Mouse (Mus musculus) liver, embryonic 11.5 days (tissue): ENCODE measurements at regions not wholly inside any gene's neighbourhood (a gene's known extent, or its start where the extent isn't known, plus 50 kb on each side); places are given as distances from the start of the nearest gene placed in this dataset.

ENCODE experiments used
- ATAC-seq: fragments of 200-750 bp; cut with Nextera tagmentation; replicated peaks from 2 replicates; pipeline ENCODE4 v1.8.0; 2017; ENCODE audit warnings: moderate number of reproducible peaks, mild to moderate bottlenecking, moderate TSS enrichment, moderate library complexity; ENCODE audit not compliant: low FRiP score
- DNase-seq: peaks from one replicate; pipeline ENCODE4 v3.0.0-alpha.2; 2017; ENCODE audit warnings: low spot score
- H3K27ac ChIP-seq: fragments of 300-500 bp; sonication (generic); 2 replicates; pipeline ENCODE4 v1.5.1; 2014; ENCODE audit warnings: mild to moderate bottlenecking, low read depth, low read length, control low read depth
- H3K27me3 ChIP-seq: fragments of 300-500 bp; sonication (generic); replicated peaks from 2 replicates; pipeline ENCODE4 v1.6.1; 2014; ENCODE audit warnings: low read length, mixed read lengths; ENCODE audit not compliant: control insufficient read depth, insufficient read depth
- H3K36me3 ChIP-seq: fragments of 300-500 bp; sonication (generic); 2 replicates; pipeline ENCODE4 v1.6.1; 2014; ENCODE audit warnings: mild to moderate bottlenecking, low read length, moderate library complexity, mixed read lengths; ENCODE audit not compliant: control insufficient read depth, insufficient read depth
- H3K4me1 ChIP-seq: fragments of 300-500 bp; sonication (generic); replicated peaks from 2 replicates; pipeline ENCODE4 v1.6.1; 2014; ENCODE audit warnings: low read length, mixed read lengths; ENCODE audit not compliant: control insufficient read depth, insufficient read depth
- H3K4me2 ChIP-seq: fragments of 300-500 bp; sonication (generic); 2 replicates; pipeline ENCODE4 v1.6.1; 2014; ENCODE audit warnings: mild to moderate bottlenecking, control low read depth, moderate library complexity
- H3K4me3 ChIP-seq: fragments of 300-500 bp; sonication (generic); 2 replicates; pipeline ENCODE4 v1.5.1; 2014; ENCODE audit warnings: low read depth, low read length, control low read depth
- H3K9ac ChIP-seq: fragments of 300-500 bp; sonication (generic); 2 replicates; pipeline ENCODE4 v1.6.1; 2014; ENCODE audit warnings: low read depth, low read length, control low read depth
- H3K9me3 ChIP-seq: fragments of 300-500 bp; sonication (generic); 2 replicates; pipeline ENCODE4 v1.6.1; 2016; ENCODE audit warnings: low read length, inconsistent platforms, mixed read lengths; ENCODE audit not compliant: control insufficient read depth
- WGBS: fragments of 180-500 bp; shearing (Covaris S2); extraction: QIAGEN DNeasy Blood & Tissue Kit; methylation state at CpG from one replicate; pipeline ENCODE4 v1.1.7; 2014; 5-methylcytosine and 5-hydroxymethylcytosine counted together

DNA sequence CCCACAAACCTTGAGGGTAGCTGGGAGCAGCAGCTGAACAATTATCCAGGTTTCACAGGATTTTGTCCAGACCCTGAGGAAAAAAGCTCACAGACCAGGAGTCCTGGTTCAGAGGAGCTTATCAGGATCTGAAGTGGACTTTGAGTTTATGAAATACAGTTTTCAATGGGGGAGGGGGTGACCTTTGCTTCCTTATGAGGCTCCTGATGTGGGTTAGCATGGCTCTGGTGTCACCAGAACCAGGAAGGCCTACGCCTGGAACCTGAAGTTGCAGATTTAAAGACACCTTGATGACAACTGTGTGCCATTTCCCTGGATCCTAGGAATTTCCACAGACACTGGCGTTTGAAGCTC is 364.7 kb downstream of the Btg1 start:
- no peaks in the 10 kb centered on the region for H3K36me3 ChIP-seq
- no peak overlapping the region for H3K27ac ChIP-seq
- H3K4me3 ChIP-seq, result no peak overlapping the region
- H3K27me3 ChIP-seq, result no peaks in the 10 kb centered on the region
- WGBS, result 74% methylated on average over 2 of the region's 2 CpGs
- H3K4me2 ChIP-seq, result no peak overlapping the region
- H3K9ac ChIP-seq, result no peak overlapping the region
- H3K9me3 ChIP-seq, result no peaks in the 10 kb centered on the region
- DNase-seq (no peak), ATAC-seq (0 out of 2 replicates have a peak, but pooled peaks have one; percentile 10)
- no peaks in the 10 kb centered on the region for H3K4me1 ChIP-seq

DNA sequence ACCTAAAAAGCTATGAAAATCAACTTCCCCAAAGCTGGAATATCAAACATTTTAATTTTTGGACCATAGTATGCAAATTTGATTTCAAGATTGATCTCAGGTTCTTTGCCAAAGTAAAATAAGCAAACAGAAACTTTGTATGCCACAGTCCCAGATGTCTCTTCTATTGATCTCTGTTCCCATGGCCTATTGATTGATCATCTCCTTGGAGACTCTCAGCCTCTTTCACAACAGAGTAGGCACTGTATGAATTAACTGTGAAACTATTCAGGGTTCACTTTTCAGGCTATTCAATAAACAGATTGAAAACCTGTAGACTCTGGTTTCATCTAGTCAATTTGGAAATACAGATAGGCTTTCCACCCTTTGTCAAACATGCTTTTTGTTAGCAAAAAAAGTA is 384.1 kb downstream of the Btg1 start:
- no peaks in the 10 kb centered on the region for H3K27me3 ChIP-seq
- H3K4me3 ChIP-seq, result no peak overlapping the region
- H3K9ac ChIP-seq, result no peak overlapping the region
- no peak overlapping the region for H3K27ac ChIP-seq
- DNase-seq (no peak), ATAC-seq (no peak)
- H3K4me1 ChIP-seq, result no peaks in the 10 kb centered on the region
- no peaks in the 10 kb centered on the region for H3K36me3 ChIP-seq
- H3K9me3 ChIP-seq, result no peaks in the 10 kb centered on the region
- H3K4me2 ChIP-seq, result no peak overlapping the region

DNA sequence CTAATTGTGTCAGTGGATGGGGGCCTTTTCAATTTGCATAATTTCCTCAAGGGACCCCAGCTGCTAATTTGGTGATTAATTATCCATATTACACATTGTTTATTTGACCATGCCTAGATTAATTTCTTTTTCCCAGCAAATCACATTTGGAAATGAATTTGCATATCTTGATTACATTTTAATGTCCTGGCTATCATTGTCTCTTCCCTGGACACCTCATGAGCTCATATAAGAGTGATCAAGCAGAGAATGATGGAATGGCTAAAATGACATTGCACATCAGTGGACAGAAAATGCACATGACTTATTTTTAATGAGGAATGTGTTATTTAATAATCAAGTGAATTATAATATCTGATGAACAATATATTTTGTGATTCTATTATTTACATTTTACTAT is 392.1 kb downstream of the Btg1 start:
- DNase-seq, result no peak
- no peak for ATAC-seq
- Histone ChIP-seq H3K4me1 (no peaks in the 10 kb centered on the region), H3K4me3 (no peak overlapping the region), H3K27ac (no peak overlapping the region), H3K27me3 (no peaks in the 10 kb centered on the region), H3K9me3 (no peaks in the 10 kb centered on the region), H3K4me2 (no peak overlapping the region), H3K36me3 (no peaks in the 10 kb centered on the region), H3K9ac (no peak overlapping the region)

DNA sequence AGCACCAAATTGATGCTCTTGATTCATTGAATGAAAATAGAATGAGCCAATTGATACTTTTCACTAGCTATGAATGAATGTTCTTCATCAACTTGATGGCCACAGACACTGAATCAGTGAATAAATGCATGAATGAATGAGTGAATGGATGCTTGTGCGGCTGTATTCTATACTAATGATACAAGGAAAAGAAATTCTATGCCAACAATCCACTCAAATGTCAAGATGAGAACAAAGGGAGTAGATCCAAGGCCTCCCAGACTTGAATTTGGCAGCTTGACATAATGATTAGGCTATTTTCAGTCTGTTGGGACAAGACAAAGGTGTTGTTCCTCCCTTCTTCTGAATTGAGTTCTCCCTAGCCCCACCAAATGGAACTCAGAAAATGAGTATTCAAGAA is 393.1 kb downstream of the Btg1 start:
- Histone ChIP-seq H3K36me3 (no peaks in the 10 kb centered on the region), H3K4me3 (no peak overlapping the region), H3K9me3 (no peaks in the 10 kb centered on the region), H3K27me3 (no peaks in the 10 kb centered on the region), H3K4me2 (no peak overlapping the region), H3K9ac (no peak overlapping the region), H3K27ac (no peak overlapping the region), H3K4me1 (no peaks in the 10 kb centered on the region)
- DNase-seq, result no peak
- 74% methylated on average over 1 of the region's 1 CpGs for WGBS
- ATAC-seq, result no peak

DNA sequence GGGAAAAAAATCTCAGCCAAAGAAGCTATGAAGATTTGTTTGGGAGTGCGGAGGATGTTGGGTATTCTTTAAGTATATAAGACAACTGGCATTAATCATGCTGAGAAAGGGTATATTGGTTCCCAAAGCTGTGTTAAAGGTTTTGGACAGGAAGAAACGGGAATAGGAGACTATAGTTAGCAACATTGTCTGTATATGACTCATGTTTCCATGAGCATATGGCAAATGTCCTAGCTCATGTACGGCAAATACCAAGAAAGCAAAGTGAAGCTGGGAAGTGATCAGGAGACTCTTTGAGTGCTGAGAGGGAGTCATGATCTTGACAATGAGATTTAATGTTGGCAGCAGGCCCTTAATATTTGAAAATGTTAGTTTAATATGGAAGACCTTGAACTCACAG is 401.8 kb downstream of the Btg1 start:
- DNase-seq (no peak), ATAC-seq (no peak)
- H3K9me3 ChIP-seq, result no peaks in the 10 kb centered on the region
- no peak overlapping the region for H3K4me3 ChIP-seq
- H3K4me1 ChIP-seq, result no peaks in the 10 kb centered on the region
- WGBS, result 73% methylated on average over 3 of the region's 3 CpGs
- no peaks in the 10 kb centered on the region for H3K36me3 ChIP-seq
- no peak overlapping the region for H3K9ac ChIP-seq
- H3K27me3 ChIP-seq, result no peaks in the 10 kb centered on the region
- no peak overlapping the region for H3K27ac ChIP-seq
- H3K4me2 ChIP-seq, result no peak overlapping the region

DNA sequence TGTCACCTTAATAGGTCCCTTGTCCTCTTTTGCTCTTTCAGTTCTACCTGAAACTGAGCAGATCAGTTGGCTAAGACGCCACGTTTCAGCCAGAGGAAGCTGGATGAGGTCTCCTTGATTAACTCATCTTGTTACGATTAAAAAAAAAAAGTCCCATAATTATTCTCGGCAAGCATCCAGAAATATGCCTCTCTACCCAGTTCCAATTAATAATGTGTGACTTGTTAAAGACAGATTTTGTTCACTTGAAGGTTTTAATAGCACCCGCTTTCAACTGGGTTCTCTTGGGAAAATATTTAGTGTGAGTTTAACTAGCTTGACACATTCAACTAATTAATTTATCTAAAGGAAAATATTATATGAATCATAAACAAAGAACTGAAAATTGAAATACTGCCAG is 412.0 kb downstream of the Btg1 start:
- Histone ChIP-seq H3K27ac (no peak overlapping the region), H3K4me1 (no peaks in the 10 kb centered on the region), H3K9me3 (no peaks in the 10 kb centered on the region), H3K4me3 (no peak overlapping the region), H3K9ac (no peak overlapping the region), H3K4me2 (no peak overlapping the region), H3K27me3 (no peaks in the 10 kb centered on the region), H3K36me3 (no peaks in the 10 kb centered on the region)
- no peak for ATAC-seq
- no peak for DNase-seq
- 84% methylated on average over 5 of the region's 5 CpGs for WGBS

GRCm38 (mm10) chr10:97030996-97031395 is 414.2 kb downstream of the Btg1 start:
- ATAC-seq, result no peak
- Histone ChIP-seq H3K4me1 (no peaks in the 10 kb centered on the region), H3K4me3 (no peak overlapping the region)

DNA sequence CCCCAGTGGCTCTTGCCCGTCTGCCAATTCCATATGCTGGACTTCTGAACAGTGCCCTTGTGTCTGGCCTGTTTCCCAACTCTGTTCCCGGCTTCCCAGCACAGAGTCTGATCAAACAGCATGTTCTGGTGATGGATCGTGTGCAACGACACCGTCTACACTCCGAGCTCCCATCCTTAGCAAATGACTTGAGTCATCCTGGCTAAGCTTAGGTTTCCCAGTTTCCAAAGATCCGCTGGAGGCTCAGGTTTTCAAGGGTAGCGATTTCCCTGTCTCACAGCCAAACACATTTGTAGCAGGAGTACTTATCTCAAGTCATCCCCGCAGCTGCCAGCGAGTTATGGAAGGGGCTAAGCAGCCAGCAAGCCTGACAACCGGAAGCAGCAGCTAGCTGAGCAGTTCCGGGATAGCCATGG is 418.6 kb downstream of the Btg1 start:
- Histone ChIP-seq H3K4me3 (no peak overlapping the region), H3K4me1 (no peaks in the 10 kb centered on the region), H3K4me2 (no peak overlapping the region), H3K9me3 (no peaks in the 10 kb centered on the region), H3K27me3 (no peaks in the 10 kb centered on the region), H3K9ac (no peak overlapping the region), H3K36me3 (no peaks in the 10 kb centered on the region), H3K27ac (no peak overlapping the region)
- WGBS, result 64% methylated on average over 12 of the region's 12 CpGs
- DNase-seq (no peak), ATAC-seq (no peak)

More at GRCm38 (mm10) chr10:97030996-97031395, 414.2 kb downstream of the Btg1 start:
- 88% methylated on average over 2 of the region's 2 CpGs for WGBS
- Histone ChIP-seq H3K27ac (no peak overlapping the region), H3K4me2 (no peak overlapping the region), H3K9ac (no peak overlapping the region), H3K27me3 (no peaks in the 10 kb centered on the region), H3K9me3 (no peaks in the 10 kb centered on the region), H3K36me3 (no peaks in the 10 kb centered on the region)
- DNase-seq, result no peak

- WGBS, result 67% methylated on average over 4 of the region's 4 CpGs
These were observed 421.2 kb downstream of the Btg1 start for GRCm38 (mm10) chr10:97038025-97038424.

More at GRCm38 (mm10) chr10:97038025-97038424, 421.2 kb downstream of the Btg1 start:
- Histone ChIP-seq H3K36me3 (no peaks in the 10 kb centered on the region), H3K4me1 (no peaks in the 10 kb centered on the region), H3K27me3 (no peaks in the 10 kb centered on the region), H3K9ac (no peak overlapping the region), H3K4me3 (no peak overlapping the region), H3K27ac (no peak overlapping the region), H3K9me3 (no peaks in the 10 kb centered on the region), H3K4me2 (no peak overlapping the region)
- DNase-seq (no peak), ATAC-seq (no peak)
